Mouse (Mus musculus) olfactory bulb, adult 2 months (tissue): ENCODE results near the gene Pm20d1.

Experiments used
- CTCF ChIP-seq: fragments of 200-500 bp; IDR thresholded peaks from 2 replicates; pipeline ENCODE4 v1.5.1; 2012; ENCODE audit warnings: low read depth, mild to moderate bottlenecking, low read length, moderate library complexity; ENCODE audit not compliant: insufficient read depth
- POLR2A ChIP-seq: fragments of 200-500 bp; IDR thresholded peaks from 2 replicates; pipeline ENCODE4 v1.6.1; 2012; ENCODE audit warnings: mild to moderate bottlenecking, low read depth, low read length, moderate library complexity; ENCODE audit not compliant: insufficient read depth

DNA sequence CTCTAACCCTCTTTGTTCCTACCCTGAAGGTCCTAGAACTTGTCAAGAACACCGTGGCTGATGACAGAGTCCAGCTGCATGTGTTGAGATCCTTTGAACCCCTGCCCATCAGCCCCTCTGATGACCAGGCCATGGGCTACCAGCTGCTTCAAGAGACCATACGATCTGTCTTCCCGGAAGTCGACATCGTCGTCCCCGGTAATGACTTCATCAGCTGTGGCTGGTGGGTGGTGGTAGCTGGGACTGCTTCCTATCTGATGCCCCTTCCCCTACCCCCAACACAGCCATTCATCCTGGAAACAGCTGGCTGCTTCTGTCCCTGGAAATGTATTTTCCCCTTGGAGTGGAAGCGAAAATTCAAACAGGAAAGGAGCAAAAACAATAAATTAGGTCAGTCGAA is 14.8 kb downstream of the Pm20d1 start:
- no peak for TF ChIP-seq CTCF
- TF ChIP-seq POLR2A, result no peak
